Mouse (Mus musculus) c-Kit-positive CD71-positive TER-119-positive erythroid progenitor cells, embryonic 14.5 days (primary cell): ENCODE measurements around the gene Spon1.

Experiments
- DNase-seq: peaks from one replicate; pipeline ENCODE4 v3.0.0-alpha.2; 2013; ENCODE audit warnings: low spot score

The Spon1 gene

GRCm38 (mm10) chr7:114005499-114005898 is 239.7 kb downstream of the Spon1 start:
- DNase-seq: no peak

GRCm38 (mm10) chr7:114006456-114006855 is 240.7 kb downstream of the Spon1 start:
- DNase-seq: no peak

GRCm38 (mm10) chr7:114007565-114007964 is 241.8 kb downstream of the Spon1 start:
- peak; percentile 15 for DNase-seq

DNA sequence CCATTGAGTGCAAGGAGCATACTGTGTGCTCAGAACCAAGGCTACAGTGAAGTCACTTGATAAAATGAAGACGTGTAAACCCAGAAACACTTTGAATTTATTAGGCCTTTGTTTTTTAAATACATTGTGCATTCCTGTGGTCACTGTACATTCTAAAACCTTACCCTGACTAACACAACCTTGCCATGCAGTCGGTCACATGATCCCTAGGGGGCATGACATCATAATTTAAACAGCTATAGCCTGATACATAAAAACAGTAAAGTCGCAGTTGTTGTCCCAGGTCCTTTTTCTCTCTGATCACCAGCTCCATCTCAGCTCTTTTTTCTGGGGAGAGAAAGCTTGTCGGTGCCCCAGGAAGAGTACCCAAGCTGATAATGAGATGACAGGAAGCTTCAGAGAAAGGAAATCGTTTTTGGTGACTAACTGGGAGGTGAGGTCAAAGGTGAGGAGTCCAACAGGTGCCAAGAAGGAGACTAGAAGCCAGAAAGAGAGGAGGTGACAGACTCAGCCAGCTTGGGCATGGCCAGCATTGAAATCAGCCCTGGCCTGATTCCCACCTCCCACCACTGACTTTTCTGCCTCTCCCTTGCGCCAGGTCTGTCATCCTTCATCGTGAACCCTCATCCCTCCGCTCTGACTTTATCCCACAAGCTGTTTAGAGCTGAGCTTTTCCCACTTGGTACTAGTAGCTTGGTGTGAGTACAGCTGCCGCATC is 246.1 kb downstream of the Spon1 start:
- no peak for DNase-seq

DNA sequence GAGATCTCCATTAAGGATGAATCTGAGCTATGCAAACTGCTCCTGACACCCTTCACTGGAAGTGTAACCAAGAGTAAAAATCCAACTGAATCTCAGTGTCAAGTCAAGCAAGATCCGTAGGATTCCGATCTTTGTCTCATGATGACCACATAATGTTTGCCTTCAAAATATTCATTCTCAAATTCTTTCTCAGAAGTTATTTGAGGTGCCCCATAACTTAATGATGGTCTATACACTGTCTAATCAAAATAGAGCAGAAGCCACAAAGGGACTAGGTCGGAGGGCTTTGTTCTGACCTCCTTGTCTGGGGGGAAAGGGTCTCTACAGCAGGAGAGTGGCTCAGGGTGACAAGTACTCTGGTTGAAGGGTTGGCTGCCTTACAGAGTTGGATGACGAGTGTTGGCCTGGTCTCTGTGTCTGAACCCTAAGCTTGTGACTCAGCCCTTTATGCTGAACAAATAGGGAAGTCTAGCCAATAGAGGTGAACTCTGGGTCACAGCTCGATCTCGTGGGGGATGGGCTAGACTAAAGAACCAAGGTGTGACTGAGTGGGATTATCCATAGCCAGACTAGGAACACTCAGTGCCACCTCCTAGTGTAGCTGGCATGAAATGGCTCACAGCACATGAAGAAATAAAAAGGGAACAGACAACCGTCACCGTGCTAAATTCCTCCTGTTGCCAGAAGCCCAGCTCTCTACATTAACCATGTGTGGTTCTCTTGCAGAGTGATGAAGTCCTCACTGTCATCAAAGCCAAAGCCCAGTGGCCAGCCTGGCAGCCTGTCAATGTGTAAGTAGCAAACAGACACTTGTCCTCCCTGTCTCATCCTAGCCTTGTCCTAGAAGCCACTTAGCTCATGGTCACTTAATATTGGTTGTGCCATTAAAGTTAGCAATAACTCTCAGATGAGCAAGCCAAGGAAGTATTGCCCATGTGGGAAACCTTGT is 250.5 kb downstream of the Spon1 start:
- DNase-seq: no peak

GRCm38 (mm10) chr7:114018861-114019260 is 253.1 kb downstream of the Spon1 start:
- DNase-seq: no peak

GRCm38 (mm10) chr7:114020057-114020703 is 254.4 kb downstream of the Spon1 start:
- no peak for DNase-seq

DNA sequence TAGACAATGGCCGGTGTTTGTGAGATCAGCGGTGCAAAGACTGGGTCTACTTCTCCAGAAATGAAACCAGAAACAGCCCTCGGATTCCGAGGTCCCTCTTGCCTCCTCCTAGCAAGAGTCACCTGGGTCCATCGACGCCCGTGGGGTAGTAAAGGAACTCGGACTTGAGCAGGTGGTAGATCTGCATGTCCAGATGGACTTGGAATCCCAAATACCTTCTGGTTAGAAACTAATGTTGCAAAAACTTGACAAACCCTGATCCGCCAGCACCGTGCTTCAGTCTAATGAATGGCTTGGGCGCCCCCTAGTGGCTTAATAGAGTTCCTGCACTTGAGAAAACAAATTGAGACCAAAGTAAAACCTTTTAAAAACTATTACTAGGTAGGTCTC is 254.9 kb downstream of the Spon1 start:
- DNase-seq: peak; percentile 63

GRCm38 (mm10) chr7:114026923-114027322 is 261.1 kb downstream of the Spon1 start:
- DNase-seq: no peak

GRCm38 (mm10) chr7:114027406-114027805 is 261.6 kb downstream of the Spon1 start:
- no peak for DNase-seq

GRCm38 (mm10) chr7:114028828-114029227 is 263.0 kb downstream of the Spon1 start:
- no peak for DNase-seq

DNA sequence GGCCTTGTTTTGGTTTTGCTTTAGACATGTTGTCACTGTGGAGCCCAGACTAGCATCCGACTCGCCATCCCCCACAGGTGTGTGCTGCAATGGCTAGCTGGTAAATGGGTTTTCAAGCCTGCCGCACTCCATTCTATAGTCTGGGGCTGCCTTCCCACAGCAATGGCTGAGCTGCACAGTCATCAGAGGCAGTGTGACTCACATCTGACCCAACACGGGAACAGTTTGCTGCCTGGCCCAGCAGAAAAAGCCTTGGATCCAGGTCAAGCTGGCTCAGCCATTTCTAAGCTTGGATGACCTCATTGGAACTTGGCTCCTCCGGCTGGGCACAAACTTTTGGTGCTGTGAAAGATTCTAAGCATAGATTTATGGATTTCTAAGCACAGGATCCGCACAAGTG is 263.8 kb downstream of the Spon1 start:
- no peak for DNase-seq

DNA sequence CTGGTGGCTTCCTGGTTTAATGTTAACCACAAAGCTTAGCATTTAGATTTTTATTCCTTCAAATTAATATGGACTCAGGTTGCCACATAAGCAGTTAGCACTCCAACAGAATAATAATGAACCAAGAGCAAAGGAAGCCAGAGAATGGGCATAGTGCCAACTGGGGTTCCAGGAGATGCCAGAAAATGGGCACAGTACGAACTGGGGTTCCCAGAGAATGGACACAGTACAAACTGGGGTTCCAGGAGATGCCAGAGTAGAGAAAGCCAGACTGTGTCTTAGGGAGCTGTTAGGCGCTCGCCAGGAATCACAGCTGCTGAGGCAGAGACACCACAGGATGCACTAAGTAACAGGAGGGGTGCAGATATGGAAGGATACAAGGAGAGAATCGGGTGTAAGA is 271.4 kb downstream of the Spon1 start:
- DNase-seq: no peak

GRCm38 (mm10) chr7:114041349-114041748 is 275.6 kb downstream of the Spon1 start:
- no peak for DNase-seq

GRCm38 (mm10) chr7:114042973-114043928 is 277.5 kb downstream of the Spon1 start:
- no peak for DNase-seq

DNA sequence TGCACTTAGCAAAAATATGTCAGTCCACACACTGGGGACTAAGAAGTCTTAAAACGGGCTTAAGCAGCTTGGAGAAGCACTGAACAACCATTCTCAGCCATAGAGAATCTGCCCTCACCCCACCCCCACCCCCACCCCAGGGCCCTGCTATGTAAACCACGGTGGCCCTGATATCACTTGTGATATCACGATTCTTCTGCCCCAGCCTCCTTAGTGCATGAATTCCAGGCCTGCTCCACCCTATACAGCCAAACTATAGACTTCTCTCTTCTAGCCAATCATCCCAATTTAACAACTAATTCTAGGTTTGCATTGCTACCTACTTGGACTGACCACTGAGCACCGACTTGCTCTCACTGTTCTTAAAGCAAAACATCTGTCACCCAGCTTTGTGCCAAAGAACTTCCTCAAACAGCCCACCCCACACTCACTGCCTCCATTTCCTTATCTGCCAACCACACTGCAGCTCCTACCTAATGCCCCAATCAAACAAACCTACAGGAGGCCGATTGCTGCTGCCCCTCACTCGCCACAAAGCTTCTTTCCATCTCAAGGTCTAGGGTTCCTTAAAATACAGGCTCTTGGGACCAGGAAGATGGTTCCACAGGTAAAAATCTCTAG is 278.2 kb downstream of the Spon1 start:
- no peak for DNase-seq

- DNase-seq: no peak
These were observed 280.0 kb downstream of the Spon1 start for GRCm38 (mm10) chr7:114045814-114046213.

- no peak for DNase-seq
These were observed 287.9 kb downstream of the Spon1 start for GRCm38 (mm10) chr7:114053720-114054119.

DNA sequence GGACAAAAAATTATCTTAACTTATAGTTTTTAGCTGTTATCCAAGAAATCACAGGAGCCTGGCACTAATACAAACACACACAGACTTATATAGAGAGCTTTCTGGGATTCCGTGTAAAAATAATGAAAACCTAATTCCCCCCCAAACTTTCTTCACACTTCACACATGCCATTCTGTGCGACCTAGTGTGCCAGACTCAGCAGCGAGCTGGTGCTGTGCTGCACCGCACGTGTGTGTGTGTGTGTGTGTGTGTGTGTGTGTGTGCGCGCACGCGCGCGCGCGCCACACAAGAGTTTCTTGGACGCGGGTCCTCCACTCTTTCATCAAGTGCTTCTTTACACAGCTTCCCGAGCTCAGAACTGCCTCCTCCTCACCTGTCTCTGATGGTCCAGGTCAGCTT is 292.4 kb downstream of the Spon1 start:
- no peak for DNase-seq

GRCm38 (mm10) chr7:114058927-114059441 is 293.2 kb downstream of the Spon1 start:
- no peak for DNase-seq

- no peak for DNase-seq
These were observed 294.6 kb downstream of the Spon1 start for GRCm38 (mm10) chr7:114060445-114060844.
